Mouse (Mus musculus) layer of hippocampus, adult 9-11 months (tissue): ENCODE data around the gene Mtap.

Experiments
- DNase-seq: peaks from one replicate; pipeline ENCODE4 v3.0.0; 2022

The Mtap gene

GRCm38 (mm10) chr4:89137542-89138360, 829 bp downstream of the Mtap start:
- DNase-seq = peak; percentile 15

GRCm38 (mm10) chr4:89138361-89138651, 1.4 kb downstream of the Mtap start:
- DNase-seq = no peak

GRCm38 (mm10) chr4:89140832-89141231, 3.9 kb downstream of the Mtap start:
- peak; percentile 33 for DNase-seq

GRCm38 (mm10) chr4:89145409-89145808, 8.5 kb downstream of the Mtap start:
- DNase-seq = peak; percentile 42

GRCm38 (mm10) chr4:89146291-89146690, 9.4 kb downstream of the Mtap start:
- no peak for DNase-seq

GRCm38 (mm10) chr4:89149261-89149660, 12.3 kb downstream of the Mtap start:
- no peak for DNase-seq

- no peak for DNase-seq
Observed at GRCm38 (mm10) chr4:89161389-89161788, 24.5 kb downstream of the Mtap start.

- DNase-seq = no peak
Observed at GRCm38 (mm10) chr4:89162496-89162895, 25.6 kb downstream of the Mtap start.

GRCm38 (mm10) chr4:89163613-89164012, 26.7 kb downstream of the Mtap start:
- no peak for DNase-seq

GRCm38 (mm10) chr4:89164681-89165080, 27.8 kb downstream of the Mtap start:
- no peak for DNase-seq

- no peak for DNase-seq
Observed at GRCm38 (mm10) chr4:89168877-89169276, 32.0 kb downstream of the Mtap start.

- DNase-seq = no peak
Observed at GRCm38 (mm10) chr4:89169739-89170138, 32.8 kb downstream of the Mtap start.

GRCm38 (mm10) chr4:89170931-89171330, 34.0 kb downstream of the Mtap start:
- no peak for DNase-seq

- DNase-seq = peak; percentile 12
Observed at GRCm38 (mm10) chr4:89172873-89173605, 36.1 kb downstream of the Mtap start.

- DNase-seq = no peak
Observed at GRCm38 (mm10) chr4:89177514-89178307, 40.8 kb downstream of the Mtap start.

GRCm38 (mm10) chr4:89180121-89180520, 43.2 kb downstream of the Mtap start:
- DNase-seq = no peak

GRCm38 (mm10) chr4:89181656-89182055, 44.7 kb downstream of the Mtap start:
- DNase-seq = no peak

- no peak for DNase-seq
Observed at GRCm38 (mm10) chr4:89182486-89182885, 45.6 kb downstream of the Mtap start.

GRCm38 (mm10) chr4:89195481-89195880, 58.6 kb downstream of the Mtap start:
- DNase-seq = no peak

GRCm38 (mm10) chr4:89197128-89197527, 60.2 kb downstream of the Mtap start:
- no peak for DNase-seq

GRCm38 (mm10) chr4:89200806-89201205, 63.9 kb downstream of the Mtap start:
- DNase-seq = no peak

GRCm38 (mm10) chr4:89209310-89209709, 72.4 kb downstream of the Mtap start:
- no peak for DNase-seq

- no peak for DNase-seq
Observed at GRCm38 (mm10) chr4:89210314-89210713, 73.4 kb downstream of the Mtap start.

- no peak for DNase-seq
Observed at GRCm38 (mm10) chr4:89212178-89212577, 75.3 kb downstream of the Mtap start.
